Mouse (Mus musculus): ENCODE data around the gene Podxl2. TPM values are rescaled to one million over a fixed set of nuclear protein-coding genes. Genes with fewer than 3 reads are reported as not detected.

Gene Podxl2
- polyA plus RNA-seq, 1 experiment from 2014 or later = 32.0 TPM

DNA sequence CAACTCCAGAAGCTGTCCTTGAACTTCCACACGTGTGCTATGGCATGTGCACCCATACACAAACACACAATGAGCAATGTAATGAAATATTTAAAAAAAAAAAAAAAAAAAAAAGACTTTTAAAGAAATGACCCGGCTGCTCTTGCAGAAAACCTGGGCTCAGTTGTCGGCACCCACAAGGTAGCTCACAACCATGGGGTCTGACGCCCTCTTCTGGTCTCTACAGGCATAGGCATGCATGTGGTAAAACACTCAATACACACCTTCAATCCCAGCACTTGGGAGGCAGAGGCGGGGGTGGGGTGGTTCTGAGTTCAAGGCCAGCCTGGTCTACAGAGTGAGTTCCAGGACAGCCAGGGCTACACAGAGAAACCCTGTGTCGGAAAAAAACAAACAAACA, 21.1 kb upstream of the Podxl2 start:
- Histone ChIP-seq H3K27ac (ENCODE audit: low read length) (no peak overlapping the region), H3K9me3 (ENCODE audit: control insufficient read depth, low read length) (no peaks in the 10 kb centered on the region), H3K4me3 (ENCODE audit: low read length) (no peak overlapping the region), H3K27me3 (replicated peaks; ENCODE audit: control insufficient read depth, insufficient read depth, low read length) (no peaks in the 10 kb centered on the region), H3K4me2 (ENCODE audit: low read depth, low read length) (no peak overlapping the region), H3K4me1 (ENCODE audit: control insufficient read depth, insufficient read depth, low read length) (peaks cover 17% of the 10 kb centered on the region), H3K36me3 (ENCODE audit: control insufficient read depth, insufficient read depth, low read length) (peaks cover 24% of the 10 kb centered on the region), H3K9ac (ENCODE audit: low read depth, low read length) (no peak overlapping the region)
- WGBS = 78% methylated on average over 6 of the region's 6 CpGs
- ATAC-seq = no peak

DNA sequence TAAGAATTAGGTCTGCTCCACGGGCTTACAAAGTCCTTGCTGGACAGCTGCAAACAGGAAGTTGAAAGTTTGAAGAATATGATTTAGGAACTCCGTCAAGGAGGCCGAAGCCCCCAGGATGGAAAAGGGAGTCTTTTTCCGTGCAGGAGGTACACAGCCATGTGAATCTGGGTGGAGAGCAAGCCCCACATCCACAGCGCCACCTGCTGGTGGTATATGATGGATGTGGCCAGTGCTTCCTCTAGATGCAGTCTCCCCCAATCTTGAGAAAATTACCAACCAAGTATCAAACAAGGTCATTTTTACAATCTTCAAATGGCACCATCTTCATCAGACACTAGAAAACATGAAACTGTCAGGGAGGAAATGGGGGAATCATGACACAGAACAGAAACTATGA, 18.7 kb upstream of the Podxl2 start:
- H3K9me3 ChIP-seq (ENCODE audit: control insufficient read depth, low read length) = no peaks in the 10 kb centered on the region
- H3K4me2 ChIP-seq (ENCODE audit: low read depth, low read length) = no peak overlapping the region
- no peak for ATAC-seq
- no peak overlapping the region for H3K27ac ChIP-seq (ENCODE audit: low read length)
- WGBS = 53% methylated on average over 5 of the region's 5 CpGs
- no peaks in the 10 kb centered on the region for H3K27me3 ChIP-seq (replicated peaks; ENCODE audit: control insufficient read depth, insufficient read depth, low read length)
- H3K36me3 ChIP-seq (ENCODE audit: control insufficient read depth, insufficient read depth, low read length) = peaks cover 30% of the 10 kb centered on the region
- H3K4me1 ChIP-seq (ENCODE audit: control insufficient read depth, insufficient read depth, low read length) = peaks cover 14% of the 10 kb centered on the region
- no peak overlapping the region for H3K9ac ChIP-seq (ENCODE audit: low read depth, low read length)
- no peak overlapping the region for H3K4me3 ChIP-seq (ENCODE audit: low read length)

DNA sequence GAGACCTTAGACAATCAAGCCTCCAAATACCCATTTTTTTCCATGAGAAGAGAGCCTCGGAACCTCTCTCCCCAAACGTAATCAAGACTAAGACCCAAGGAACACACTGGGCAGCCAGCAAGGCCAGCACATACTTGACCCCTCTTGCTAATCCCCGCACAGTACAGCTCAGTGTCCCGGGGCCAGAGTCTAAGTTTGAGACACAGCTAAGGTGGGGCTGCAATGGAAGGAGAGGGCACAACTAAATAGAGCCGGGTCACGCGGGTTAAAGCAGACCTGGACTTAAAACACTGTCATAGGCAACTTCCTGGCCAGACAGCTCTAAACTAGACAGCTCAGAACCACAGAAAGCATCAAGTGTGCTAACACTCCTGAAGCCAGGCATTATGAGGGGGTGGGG, 16.0 kb upstream of the Podxl2 start:
- H3K9me3 ChIP-seq (ENCODE audit: control insufficient read depth, low read length) = no peaks in the 10 kb centered on the region
- H3K4me3 ChIP-seq (ENCODE audit: low read length) = no peak overlapping the region
- 89% methylated on average over 7 of the region's 7 CpGs for WGBS
- no peaks in the 10 kb centered on the region for H3K27me3 ChIP-seq (replicated peaks; ENCODE audit: control insufficient read depth, insufficient read depth, low read length)
- no peak for ATAC-seq
- H3K4me2 ChIP-seq (ENCODE audit: low read depth, low read length) = no peak overlapping the region
- H3K27ac ChIP-seq (ENCODE audit: low read length) = no peak overlapping the region
- peaks cover 46% of the 10 kb centered on the region for H3K36me3 ChIP-seq (ENCODE audit: control insufficient read depth, insufficient read depth, low read length)
- H3K9ac ChIP-seq (ENCODE audit: low read depth, low read length) = no peak overlapping the region
- H3K4me1 ChIP-seq (ENCODE audit: control insufficient read depth, insufficient read depth, low read length) = no peaks in the 10 kb centered on the region

GRCm38 (mm10) chr6:88889410-88890042, 14.7 kb upstream of the Podxl2 start:
- ATAC-seq = no peak
- H3K27ac ChIP-seq (ENCODE audit: low read length) = no peak overlapping the region

DNA sequence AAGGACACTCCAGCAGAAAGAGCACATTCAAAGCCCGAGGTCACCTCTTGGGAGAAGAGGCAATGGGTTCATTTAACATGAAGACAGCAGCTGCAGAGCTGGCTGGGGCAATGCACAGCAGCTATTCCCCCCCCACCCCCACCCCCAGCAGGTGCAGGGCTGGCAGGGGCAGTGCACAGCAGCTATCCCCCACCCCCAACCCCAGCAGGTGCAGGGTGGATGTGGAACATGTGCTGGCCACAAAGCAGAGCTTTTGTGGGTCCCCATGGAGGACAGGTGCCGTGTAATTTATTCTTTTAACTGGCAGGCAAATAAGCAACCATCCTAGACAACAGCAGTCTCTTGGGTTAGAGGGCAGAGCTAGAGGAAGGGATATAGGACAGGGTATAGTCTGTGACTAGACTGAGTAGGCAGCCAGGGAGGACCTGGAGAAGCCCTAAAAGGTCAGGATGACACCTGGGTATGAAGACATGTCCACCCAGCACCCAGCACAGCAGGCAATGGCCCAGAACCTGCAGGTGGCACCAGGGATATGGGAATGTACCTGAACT, 11.6 kb upstream of the Podxl2 start:
- no peak overlapping the region for H3K4me3 ChIP-seq (ENCODE audit: low read length)
- H3K9me3 ChIP-seq (ENCODE audit: control insufficient read depth, low read length) = no peaks in the 10 kb centered on the region
- no peaks in the 10 kb centered on the region for H3K27me3 ChIP-seq (replicated peaks; ENCODE audit: control insufficient read depth, insufficient read depth, low read length)
- ATAC-seq = no peak
- peaks cover 30% of the 10 kb centered on the region for H3K36me3 ChIP-seq (ENCODE audit: control insufficient read depth, insufficient read depth, low read length)
- H3K9ac ChIP-seq (ENCODE audit: low read depth, low read length) = no peak overlapping the region
- H3K4me2 ChIP-seq (ENCODE audit: low read depth, low read length) = no peak overlapping the region
- 0 out of 2 replicates have a peak, but pooled peaks cover 4% of the 10 kb centered on the region for H3K4me1 ChIP-seq (ENCODE audit: control insufficient read depth, insufficient read depth, low read length)
- no peak overlapping the region for H3K27ac ChIP-seq (ENCODE audit: low read length)
- 85% methylated on average over 2 of the region's 2 CpGs for WGBS

More at GRCm38 (mm10) chr6:88889410-88890042, 14.7 kb upstream of the Podxl2 start:
- Histone ChIP-seq H3K36me3 (ENCODE audit: control insufficient read depth, insufficient read depth, low read length) (peaks cover 49% of the 10 kb centered on the region), H3K4me3 (ENCODE audit: low read length) (no peak overlapping the region), H3K27me3 (replicated peaks; ENCODE audit: control insufficient read depth, insufficient read depth, low read length) (no peaks in the 10 kb centered on the region), H3K4me1 (ENCODE audit: control insufficient read depth, insufficient read depth, low read length) (0 out of 2 replicates have a peak, but pooled peaks cover 2% of the 10 kb centered on the region), H3K4me2 (ENCODE audit: low read depth, low read length) (no peak overlapping the region), H3K9me3 (ENCODE audit: control insufficient read depth, low read length) (no peaks in the 10 kb centered on the region), H3K9ac (ENCODE audit: low read depth, low read length) (no peak overlapping the region)
- WGBS = 91% methylated on average over 13 of the region's 13 CpGs

- Histone ChIP-seq H3K9me3 (ENCODE audit: control insufficient read depth, low read length) (no peaks in the 10 kb centered on the region), H3K4me2 (ENCODE audit: low read depth, low read length) (no peak overlapping the region), H3K27me3 (replicated peaks; ENCODE audit: control insufficient read depth, insufficient read depth, low read length) (no peaks in the 10 kb centered on the region), H3K4me1 (ENCODE audit: control insufficient read depth, insufficient read depth, low read length) (0 out of 2 replicates have a peak, but pooled peaks cover 4% of the 10 kb centered on the region), H3K4me3 (ENCODE audit: low read length) (no peak overlapping the region), H3K27ac (ENCODE audit: low read length) (no peak overlapping the region), H3K36me3 (ENCODE audit: control insufficient read depth, insufficient read depth, low read length) (peaks cover 25% of the 10 kb centered on the region), H3K9ac (ENCODE audit: low read depth, low read length) (no peak overlapping the region)
- 94% methylated on average over 12 of the region's 12 CpGs for WGBS
- no peak for ATAC-seq
These were observed 11.0 kb upstream of the Podxl2 start for GRCm38 (mm10) chr6:88885644-88886416.

DNA sequence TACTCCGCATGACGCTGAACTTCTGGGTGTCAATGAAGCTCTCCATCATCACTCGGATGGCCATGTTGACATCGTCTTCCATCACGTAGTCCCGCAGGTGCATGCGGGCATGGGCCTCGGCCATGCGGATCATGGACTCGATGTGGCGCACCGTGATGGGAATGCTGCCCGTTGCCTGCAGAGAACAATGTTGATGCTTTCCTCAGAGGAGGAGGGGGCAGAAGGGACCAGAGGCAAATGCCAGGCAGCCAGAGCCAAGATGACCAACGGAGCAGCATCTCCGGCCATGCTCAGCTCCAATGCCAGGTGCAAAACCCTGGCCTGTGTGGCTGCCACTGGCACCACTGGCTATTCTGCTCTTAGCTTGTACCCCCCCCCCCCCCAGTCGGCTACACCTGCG, 9.8 kb upstream of the Podxl2 start:
- peaks cover 25% of the 10 kb centered on the region for H3K36me3 ChIP-seq (ENCODE audit: control insufficient read depth, insufficient read depth, low read length)
- H3K4me2 ChIP-seq (ENCODE audit: low read depth, low read length) = no peak overlapping the region
- 95% methylated on average over 17 of the region's 17 CpGs for WGBS
- no peak overlapping the region for H3K27ac ChIP-seq (ENCODE audit: low read length)
- no peak overlapping the region for H3K9ac ChIP-seq (ENCODE audit: low read depth, low read length)
- no peaks in the 10 kb centered on the region for H3K9me3 ChIP-seq (ENCODE audit: control insufficient read depth, low read length)
- no peak for ATAC-seq
- 0 out of 2 replicates have a peak, but pooled peaks cover 4% of the 10 kb centered on the region for H3K4me1 ChIP-seq (ENCODE audit: control insufficient read depth, insufficient read depth, low read length)
- no peak overlapping the region for H3K4me3 ChIP-seq (ENCODE audit: low read length)
- H3K27me3 ChIP-seq (replicated peaks; ENCODE audit: control insufficient read depth, insufficient read depth, low read length) = no peaks in the 10 kb centered on the region

GRCm38 (mm10) chr6:88884195-88884594, 9.4 kb upstream of the Podxl2 start:
- H3K4me3 ChIP-seq (ENCODE audit: low read length) = no peak overlapping the region
- no peak overlapping the region for H3K27ac ChIP-seq (ENCODE audit: low read length)
- H3K9me3 ChIP-seq (ENCODE audit: control insufficient read depth, low read length) = no peaks in the 10 kb centered on the region
- H3K27me3 ChIP-seq (replicated peaks; ENCODE audit: control insufficient read depth, insufficient read depth, low read length) = no peaks in the 10 kb centered on the region
- no peak overlapping the region for H3K9ac ChIP-seq (ENCODE audit: low read depth, low read length)
- H3K36me3 ChIP-seq (ENCODE audit: control insufficient read depth, insufficient read depth, low read length) = peaks cover 25% of the 10 kb centered on the region
- H3K4me1 ChIP-seq (ENCODE audit: control insufficient read depth, insufficient read depth, low read length) = 0 out of 2 replicates have a peak, but pooled peaks cover 4% of the 10 kb centered on the region
- peak; percentile 59 for ATAC-seq
- 82% methylated on average over 10 of the region's 10 CpGs for WGBS
- H3K4me2 ChIP-seq (ENCODE audit: low read depth, low read length) = no peak overlapping the region

DNA sequence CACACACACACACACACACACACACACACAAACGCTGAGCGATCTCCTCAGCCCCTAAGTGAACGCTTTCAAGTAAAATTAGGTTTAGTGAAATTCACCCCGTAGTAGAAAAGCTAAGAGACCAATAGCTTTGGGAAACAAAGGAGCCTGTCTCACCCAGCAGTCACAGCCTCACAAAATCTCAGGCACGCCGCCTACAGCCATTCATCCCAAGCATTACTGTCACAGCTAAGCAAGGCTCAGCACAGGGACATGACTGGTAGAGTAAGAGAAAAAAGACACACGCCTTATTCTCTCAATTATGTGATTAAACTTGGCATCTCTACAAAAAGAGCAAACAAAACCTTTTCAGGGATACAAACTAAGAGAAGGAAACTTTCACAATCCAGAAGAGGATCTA, 6.5 kb upstream of the Podxl2 start:
- Histone ChIP-seq H3K9me3 (ENCODE audit: control insufficient read depth, low read length) (no peaks in the 10 kb centered on the region), H3K9ac (ENCODE audit: low read depth, low read length) (no peak overlapping the region), H3K27ac (ENCODE audit: low read length) (no peak overlapping the region), H3K4me2 (ENCODE audit: low read depth, low read length) (no peak overlapping the region), H3K36me3 (ENCODE audit: control insufficient read depth, insufficient read depth, low read length) (peaks cover 5% of the 10 kb centered on the region; the same call in 1 of the 2 replicates), H3K27me3 (replicated peaks; ENCODE audit: control insufficient read depth, insufficient read depth, low read length) (no peaks in the 10 kb centered on the region), H3K4me3 (ENCODE audit: low read length) (no peak overlapping the region), H3K4me1 (ENCODE audit: control insufficient read depth, insufficient read depth, low read length) (0 out of 2 replicates have a peak, but pooled peaks cover 4% of the 10 kb centered on the region)
- 81% methylated on average over 7 of the region's 7 CpGs for WGBS
- no peak for ATAC-seq
